Mouse (Mus musculus) heart, adult 2 months (tissue): ENCODE results near the gene Elmo2. TPM values are rescaled to one million over a fixed set of nuclear protein-coding genes. Genes with fewer than 3 reads are reported as not detected.

Experiments
- DNase-seq, 2 experiments: peaks; one replicate each; pipeline ENCODE4 v3.0.0; 2021
- H3K27ac ChIP-seq: fragments of 200-600 bp; 2 replicates; pipeline ENCODE4 v1.8.1; 2022
- H3K27me3 ChIP-seq: fragments of 200-500 bp; 2 replicates; pipeline ENCODE4 v1.6.1; 2012; ENCODE audit warnings: mild to moderate bottlenecking, low read length, inconsistent platforms, mixed read lengths; ENCODE audit not compliant: control insufficient read depth, insufficient read depth
- H3K36me3 ChIP-seq: fragments of 200-500 bp; 2 replicates; pipeline ENCODE4 v1.6.1; 2012; ENCODE audit warnings: low read length, inconsistent platforms; ENCODE audit not compliant: control insufficient read depth, insufficient read depth
- H3K4me1 ChIP-seq: fragments of 200-500 bp; 2 replicates; pipeline ENCODE4 v1.6.1; 2011; ENCODE audit warnings: low read length; ENCODE audit not compliant: control insufficient read depth, insufficient read depth
- H3K4me3 ChIP-seq: fragments of 200-600 bp; 2 replicates; pipeline ENCODE4 v1.8.1; 2022
- H3K79me2 ChIP-seq: fragments of 200-500 bp; replicated peaks from 2 replicates; pipeline ENCODE4 v1.6.1; 2012; ENCODE audit warnings: mild to moderate bottlenecking, inconsistent platforms, low read length, moderate library complexity, mixed read lengths; ENCODE audit not compliant: control insufficient read depth, insufficient read depth
- H3K9ac ChIP-seq: fragments of 200-500 bp; 2 replicates; pipeline ENCODE4 v1.6.1; 2012; ENCODE audit warnings: low read depth, mild to moderate bottlenecking, control low read depth, inconsistent platforms, low read length, mixed read lengths
- CTCF ChIP-seq: fragments of 200-600 bp; IDR thresholded peaks from 2 replicates; pipeline ENCODE4 v1.8.1; 2022; ENCODE audit warnings: antibody characterized with exemption, mild to moderate bottlenecking, moderate library complexity
- EP300 ChIP-seq: fragments of 200-500 bp; IDR thresholded peaks from 2 replicates; pipeline ENCODE4 v1.6.1; 2011; ENCODE audit warnings: low read depth, low read length, control low read depth; ENCODE audit not compliant: insufficient read depth
- POLR2A ChIP-seq: fragments of 200-500 bp; IDR thresholded peaks from 2 replicates; pipeline ENCODE4 v1.6.1; 2011; ENCODE audit warnings: mild to moderate bottlenecking, low read depth, low read length, control low read depth; ENCODE audit not compliant: insufficient read depth
- WGBS: fragments of 180-500 bp; shearing (Covaris S2); methylation state at CpG from one replicate; pipeline ENCODE4 v1.1.7; 2018; 5-methylcytosine and 5-hydroxymethylcytosine counted together
- intact Hi-C: fragments of 180-260 bp; cut with DNase I; formaldehyde crosslinking; loops from one replicate; pipeline ENCODE4 v1.15.1; 2025
- polyA plus RNA-seq: library from polyadenylated mRNA; depleted of rRNA; stranded (reverse); fragments of >200 nt; gene quantifications from 2 replicates; pipeline ENCODE4 v1.2.3, GENCODE M21; 2012; rRNA removed
- total RNA-seq, 2 experiments: library from RNA; stranded (reverse); gene quantifications; 2 replicates each; pipeline ENCODE4 v1.2.3; 2021

Elmo2 gene
- total and polyA plus RNA-seq, 3 experiments: 13.9 to 36.3 (median 14.8) TPM

DNA sequence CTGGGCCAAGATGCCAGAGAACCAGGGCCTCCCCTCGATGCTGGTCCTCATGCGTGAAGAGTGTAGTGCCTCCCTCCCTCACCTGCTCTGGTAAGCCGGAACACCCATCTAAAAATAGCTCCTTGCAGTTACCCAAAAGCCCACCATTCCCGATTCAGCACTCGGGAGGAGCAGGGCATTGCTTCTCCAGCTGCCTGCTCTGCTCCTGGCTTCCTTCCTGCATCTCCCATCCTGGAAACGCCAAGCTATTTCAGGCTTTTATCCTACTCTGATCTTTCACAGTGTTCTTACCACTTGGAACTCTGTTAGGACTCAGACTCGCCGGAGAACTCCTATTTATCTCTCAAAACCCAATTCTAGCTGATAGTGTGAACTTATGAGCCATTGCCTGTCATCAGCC lies 85.9 kb downstream of the Elmo2 start:
- H3K36me3 ChIP-seq: no peaks in the 10 kb centered on the region
- H3K4me1 ChIP-seq: no peaks in the 10 kb centered on the region; the same call in 1 of the 2 replicates
- TF ChIP-seq POLR2A: no peak
- TF ChIP-seq EP300: no peak
- no peak for TF ChIP-seq CTCF
- no peak overlapping the region for H3K4me3 ChIP-seq
- H3K27me3 ChIP-seq: peaks cover 8% of the 10 kb centered on the region
- H3K27ac ChIP-seq: no peak overlapping the region
- no peaks in the 10 kb centered on the region for H3K79me2 ChIP-seq
- no peak for DNase-seq
- H3K9ac ChIP-seq: no peak overlapping the region
- 8% methylated on average over 8 of the region's 8 CpGs for WGBS
- intact Hi-C loops: no loop called here

- WGBS: 18% methylated on average over 15 of the region's 15 CpGs
- Histone ChIP-seq H3K9ac (no peak overlapping the region), H3K4me3 (no peak overlapping the region), H3K79me2 (no peaks in the 10 kb centered on the region), H3K4me1 (no peaks in the 10 kb centered on the region; the same call in 1 of the 2 replicates), H3K27me3 (peaks cover 10% of the 10 kb centered on the region), H3K27ac (no peak overlapping the region), H3K36me3 (no peaks in the 10 kb centered on the region)
- TF ChIP-seq EP300: no peak
- TF ChIP-seq POLR2A: no peak
- TF ChIP-seq CTCF: no peak
- no peak for DNase-seq
- intact Hi-C loops: no loop called here
Measured at GRCm38 (mm10) chr2:165239533-165240144, 86.6 kb downstream of the Elmo2 start.

GRCm38 (mm10) chr2:165238416-165239145 lies 87.7 kb downstream of the Elmo2 start:
- no peak overlapping the region for H3K9ac ChIP-seq
- TF ChIP-seq POLR2A: no peak
- TF ChIP-seq CTCF: no peak
- TF ChIP-seq EP300: no peak
- no peak for DNase-seq
- peaks cover 15% of the 10 kb centered on the region for H3K27me3 ChIP-seq
- intact Hi-C loops: no loop called here
- 21% methylated on average over 12 of the region's 12 CpGs for WGBS
- no peaks in the 10 kb centered on the region for H3K36me3 ChIP-seq
- H3K4me1 ChIP-seq: no peaks in the 10 kb centered on the region; the same call in 1 of the 2 replicates
- no peak overlapping the region for H3K27ac ChIP-seq
- H3K79me2 ChIP-seq: no peaks in the 10 kb centered on the region
- no peak overlapping the region for H3K4me3 ChIP-seq

Other genes starting within 250 kb of the Elmo2 start
- gene 1700025C18Rik, start 235.7 kb downstream of the Elmo2 start, total RNA-seq: not detected
- gene 1700025C18Rik, start 235.7 kb downstream of the Elmo2 start, polyA plus RNA-seq: not detected in 2 replicates
- gene Cdh22, start 91.6 kb downstream of the Elmo2 start, total RNA-seq: under 1 TPM; 0.50 to 0.65 TPM
- gene Cdh22, start 91.6 kb downstream of the Elmo2 start, polyA plus RNA-seq: 0.76 and 1.0 TPM in 2 replicates
- 10 to 100 TPM; 15.9 to 18.1 TPM for gene Slc35c2, start 38.6 kb downstream of the Elmo2 start, total RNA-seq
- gene Slc35c2, start 38.6 kb downstream of the Elmo2 start, polyA plus RNA-seq: 43.6 and 46.4 TPM in 2 replicates
- gene Zfp663, start 42.2 kb upstream of the Elmo2 start, total RNA-seq: not detected
- not detected in 2 replicates for gene Zfp663, start 42.2 kb upstream of the Elmo2 start, polyA plus RNA-seq
- 1 to 10 TPM; 2.1 to 2.3 TPM for gene Zfp334, start 61.8 kb upstream of the Elmo2 start, total RNA-seq
- 1.3 and 2.0 TPM in 2 replicates for gene Zfp334, start 61.8 kb upstream of the Elmo2 start, polyA plus RNA-seq
- not detected for gene Ocstamp, start 73.9 kb upstream of the Elmo2 start, total RNA-seq
- 0.02 TPM in 1 of 2 replicates, not detected in the other for gene Ocstamp, start 73.9 kb upstream of the Elmo2 start, polyA plus RNA-seq
- under 1 TPM; 0.31 to 0.68 TPM for gene Slc13a3, start 146.8 kb upstream of the Elmo2 start, total RNA-seq
- 0.29 and 0.35 TPM in 2 replicates for gene Slc13a3, start 146.8 kb upstream of the Elmo2 start, polyA plus RNA-seq
- 1 to 10 TPM; 8.8 to 9.2 TPM for gene Trp53rka, start 166.8 kb upstream of the Elmo2 start, total RNA-seq
- 10.9 and 14.4 TPM in 2 replicates for gene Trp53rka, start 166.8 kb upstream of the Elmo2 start, polyA plus RNA-seq
- 1 to 10 TPM; 5.0 to 5.8 TPM for gene Slc2a10, start 177.3 kb upstream of the Elmo2 start, total RNA-seq
- gene Slc2a10, start 177.3 kb upstream of the Elmo2 start, polyA plus RNA-seq: 3.8 and 4.4 TPM in 2 replicates